Mouse (Mus musculus): ENCODE results near the gene Apbb2. TPM values are rescaled to one million over a fixed set of nuclear protein-coding genes. Genes with fewer than 3 reads are reported as not detected.

The Apbb2 gene
- polyA plus RNA-seq, 1 experiment: 36.1 TPM

DNA sequence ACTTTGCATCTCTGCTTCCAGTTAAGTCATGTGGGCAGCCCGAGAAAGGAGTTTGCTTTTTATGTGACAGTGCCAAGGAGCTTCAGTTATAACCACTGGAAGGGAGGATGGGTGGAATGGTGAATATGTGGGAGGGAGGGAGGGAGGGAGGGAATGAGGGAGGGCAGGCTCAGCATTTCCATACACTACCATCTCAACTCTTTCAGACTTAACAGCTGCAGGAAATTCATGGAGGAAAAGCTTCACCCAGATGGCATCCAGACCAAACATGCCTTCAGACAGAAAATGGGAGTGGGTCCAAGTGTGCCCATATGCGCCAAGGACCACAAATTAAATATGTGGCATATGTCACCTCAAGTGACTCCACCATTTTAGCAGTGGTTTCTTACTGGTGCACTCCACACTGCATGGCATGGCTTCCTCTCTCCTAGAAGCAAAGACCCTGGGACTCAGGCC, 181.8 kb downstream of the Apbb2 start:
- WGBS: 20% methylated on average over 2 of the region's 2 CpGs
- TF ChIP-seq POLR2A (IDR thresholded peaks at IDR 0.05; ENCODE audit: borderline replicate concordance, insufficient read depth, low read length) (no peak), CTCF (IDR thresholded peaks at IDR 0.05; ENCODE audit: borderline replicate concordance, insufficient read depth, low read depth, low read length) (no peak)

GRCm38 (mm10) chr5:66435158-66435557, 183.4 kb downstream of the Apbb2 start:
- H3K27ac ChIP-seq (ENCODE audit: insufficient read depth, low read length): no peak overlapping the region

More for the DNA sequence above, 181.8 kb downstream of the Apbb2 start:
- no peaks in the 10 kb centered on the region; the same call in 1 of the 2 replicates for H3K27me3 ChIP-seq (ENCODE audit: control insufficient read depth, insufficient read depth, low read length)
- H3K27ac ChIP-seq (ENCODE audit: insufficient read depth, low read length): no peak overlapping the region
- no peaks in the 10 kb centered on the region; the same call in 1 of the 2 replicates for H3K4me1 ChIP-seq (ENCODE audit: control insufficient read depth, insufficient read depth, low read length)
- no peak overlapping the region for H3K4me3 ChIP-seq (replicated peaks; ENCODE audit: insufficient read depth, low read depth, low read length)
- peak in 1 of 2 experiments; percentile 16 for DNase-seq

DNA sequence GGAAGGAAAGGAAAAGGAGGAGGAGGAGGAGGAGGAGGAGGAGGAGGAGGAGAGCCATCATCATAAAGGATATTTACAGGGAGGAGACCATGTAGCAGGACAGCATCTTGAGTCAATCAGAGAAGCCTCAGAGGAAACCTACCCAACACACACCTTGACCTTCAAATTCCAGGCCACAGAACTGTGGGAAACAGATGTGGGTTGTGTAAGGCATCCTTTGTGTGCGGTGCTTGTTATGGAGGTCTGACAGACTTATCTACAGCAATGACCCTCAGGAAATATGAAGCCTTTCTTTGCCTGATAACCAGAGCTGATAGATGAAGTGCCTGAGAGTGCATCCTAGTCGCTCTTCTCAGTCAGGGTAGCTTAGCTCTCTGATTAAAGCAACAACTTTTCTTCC, 189.5 kb downstream of the Apbb2 start:
- H3K4me3 ChIP-seq (replicated peaks; ENCODE audit: insufficient read depth, low read depth, low read length): no peak overlapping the region
- TF ChIP-seq CTCF (IDR thresholded peaks at IDR 0.05; ENCODE audit: borderline replicate concordance, insufficient read depth, low read depth, low read length) (no peak), POLR2A (IDR thresholded peaks at IDR 0.05; ENCODE audit: borderline replicate concordance, insufficient read depth, low read length) (no peak)
- 97% methylated on average over 2 of the region's 2 CpGs for WGBS
- no peaks in the 10 kb centered on the region for H3K27me3 ChIP-seq (ENCODE audit: control insufficient read depth, insufficient read depth, low read length)
- no peak for DNase-seq
- H3K4me1 ChIP-seq (ENCODE audit: control insufficient read depth, insufficient read depth, low read length): no peaks in the 10 kb centered on the region
- no peak overlapping the region for H3K27ac ChIP-seq (ENCODE audit: insufficient read depth, low read length)

More at GRCm38 (mm10) chr5:66435158-66435557, 183.4 kb downstream of the Apbb2 start:
- Histone ChIP-seq H3K4me3 (replicated peaks; ENCODE audit: insufficient read depth, low read depth, low read length) (no peak overlapping the region), H3K4me1 (ENCODE audit: control insufficient read depth, insufficient read depth, low read length) (no peaks in the 10 kb centered on the region; the same call in 1 of the 2 replicates), H3K27me3 (ENCODE audit: control insufficient read depth, insufficient read depth, low read length) (no peaks in the 10 kb centered on the region; the same call in 1 of the 2 replicates)
- DNase-seq: no peak
- 95% methylated on average over 4 of the region's 4 CpGs for WGBS
- TF ChIP-seq CTCF (IDR thresholded peaks at IDR 0.05; ENCODE audit: borderline replicate concordance, insufficient read depth, low read depth, low read length) (no peak), POLR2A (IDR thresholded peaks at IDR 0.05; ENCODE audit: borderline replicate concordance, insufficient read depth, low read length) (no peak)

DNA sequence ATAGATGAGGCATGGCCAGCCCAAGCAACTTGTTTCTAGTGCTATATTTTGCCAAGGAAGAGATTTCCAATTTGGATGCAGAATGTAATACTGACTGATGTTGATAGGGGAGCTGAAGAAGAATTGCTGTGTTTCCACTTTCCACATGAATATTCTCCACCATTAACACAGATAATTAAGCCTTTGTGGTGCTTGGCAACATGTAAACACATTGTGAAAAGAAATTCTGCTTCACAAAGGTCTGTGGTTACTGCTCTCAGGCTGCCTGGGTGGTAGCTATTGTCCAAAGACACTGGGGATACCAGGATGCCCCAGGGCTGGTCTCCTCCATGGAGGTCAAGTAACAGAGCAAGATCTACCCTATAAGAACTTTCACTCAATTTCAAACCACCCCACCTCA, 190.5 kb downstream of the Apbb2 start:
- no peak overlapping the region for H3K4me3 ChIP-seq (replicated peaks; ENCODE audit: insufficient read depth, low read depth, low read length)
- DNase-seq: no peak
- no peaks in the 10 kb centered on the region for H3K4me1 ChIP-seq (ENCODE audit: control insufficient read depth, insufficient read depth, low read length)
- TF ChIP-seq POLR2A (IDR thresholded peaks at IDR 0.05; ENCODE audit: borderline replicate concordance, insufficient read depth, low read length) (no peak), CTCF (IDR thresholded peaks at IDR 0.05; ENCODE audit: borderline replicate concordance, insufficient read depth, low read depth, low read length) (no peak)
- H3K27ac ChIP-seq (ENCODE audit: insufficient read depth, low read length): no peak overlapping the region
- no peaks in the 10 kb centered on the region for H3K27me3 ChIP-seq (ENCODE audit: control insufficient read depth, insufficient read depth, low read length)

DNA sequence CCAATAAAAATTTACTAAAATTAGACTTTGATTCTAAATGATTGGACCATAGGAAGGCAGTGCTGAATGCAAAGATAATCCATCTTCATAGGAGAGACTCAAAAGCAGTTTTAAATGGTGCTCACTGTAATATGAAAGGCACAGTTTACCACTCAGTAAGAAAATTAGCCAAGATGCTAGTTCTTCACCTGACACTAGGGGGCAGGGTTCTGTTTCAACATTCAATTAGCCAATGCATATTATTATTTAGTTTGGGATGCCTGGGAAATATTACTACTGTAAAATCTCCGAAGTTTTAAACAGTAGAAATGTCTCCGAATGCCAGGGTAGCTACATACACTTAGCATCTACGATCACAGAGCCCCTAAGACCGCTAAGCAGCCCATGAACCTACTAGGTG, 194.7 kb downstream of the Apbb2 start:
- no peak overlapping the region for H3K4me3 ChIP-seq (replicated peaks; ENCODE audit: insufficient read depth, low read depth, low read length)
- TF ChIP-seq CTCF (IDR thresholded peaks at IDR 0.05; ENCODE audit: borderline replicate concordance, insufficient read depth, low read depth, low read length) (no peak), POLR2A (IDR thresholded peaks at IDR 0.05; ENCODE audit: borderline replicate concordance, insufficient read depth, low read length) (no peak)
- WGBS: 66% methylated on average over 4 of the region's 4 CpGs
- no peaks in the 10 kb centered on the region for H3K27me3 ChIP-seq (ENCODE audit: control insufficient read depth, insufficient read depth, low read length)
- H3K4me1 ChIP-seq (ENCODE audit: control insufficient read depth, insufficient read depth, low read length): no peaks in the 10 kb centered on the region
- peak in 1 of 2 experiments; percentile 44 for DNase-seq
- no peak overlapping the region for H3K27ac ChIP-seq (ENCODE audit: insufficient read depth, low read length)

- no peaks in the 10 kb centered on the region for H3K27me3 ChIP-seq (ENCODE audit: control insufficient read depth, insufficient read depth, low read length)
Observed at GRCm38 (mm10) chr5:66423466-66423865, 195.1 kb downstream of the Apbb2 start.

GRCm38 (mm10) chr5:66421954-66422353, 196.6 kb downstream of the Apbb2 start:
- TF ChIP-seq POLR2A (IDR thresholded peaks at IDR 0.05; ENCODE audit: borderline replicate concordance, insufficient read depth, low read length) (no peak), CTCF (IDR thresholded peaks at IDR 0.05; ENCODE audit: borderline replicate concordance, insufficient read depth, low read depth, low read length) (no peak)
- 93% methylated on average over 4 of the region's 4 CpGs for WGBS
- no peak for DNase-seq
- no peaks in the 10 kb centered on the region for H3K27me3 ChIP-seq (ENCODE audit: control insufficient read depth, insufficient read depth, low read length)
- no peak overlapping the region for H3K27ac ChIP-seq (ENCODE audit: insufficient read depth, low read length)
- peaks cover 6% of the 10 kb centered on the region for H3K4me1 ChIP-seq (ENCODE audit: control insufficient read depth, insufficient read depth, low read length)
- no peak overlapping the region for H3K4me3 ChIP-seq (replicated peaks; ENCODE audit: insufficient read depth, low read depth, low read length)

More at GRCm38 (mm10) chr5:66423466-66423865, 195.1 kb downstream of the Apbb2 start:
- Histone ChIP-seq H3K4me3 (replicated peaks; ENCODE audit: insufficient read depth, low read depth, low read length) (no peak overlapping the region), H3K4me1 (ENCODE audit: control insufficient read depth, insufficient read depth, low read length) (no peaks in the 10 kb centered on the region), H3K27ac (ENCODE audit: insufficient read depth, low read length) (no peak overlapping the region)
- WGBS: 95% methylated on average over 4 of the region's 4 CpGs
- no peak for DNase-seq
- TF ChIP-seq POLR2A (IDR thresholded peaks at IDR 0.05; ENCODE audit: borderline replicate concordance, insufficient read depth, low read length) (no peak), CTCF (IDR thresholded peaks at IDR 0.05; ENCODE audit: borderline replicate concordance, insufficient read depth, low read depth, low read length) (no peak)

- Histone ChIP-seq H3K4me1 (ENCODE audit: control insufficient read depth, insufficient read depth, low read length) (peaks cover 6% of the 10 kb centered on the region), H3K4me3 (replicated peaks; ENCODE audit: insufficient read depth, low read depth, low read length) (no peak overlapping the region), H3K27ac (ENCODE audit: insufficient read depth, low read length) (no peak overlapping the region), H3K27me3 (ENCODE audit: control insufficient read depth, insufficient read depth, low read length) (no peaks in the 10 kb centered on the region)
- TF ChIP-seq CTCF (IDR thresholded peaks at IDR 0.05; ENCODE audit: borderline replicate concordance, insufficient read depth, low read depth, low read length) (no peak), POLR2A (IDR thresholded peaks at IDR 0.05; ENCODE audit: borderline replicate concordance, insufficient read depth, low read length) (no peak)
- no peak for DNase-seq
- WGBS: 84% methylated on average over 15 of the region's 15 CpGs
Observed at GRCm38 (mm10) chr5:66421230-66421629, 197.4 kb downstream of the Apbb2 start.
